Mouse (Mus musculus): ENCODE measurements at regions not wholly inside any gene's neighbourhood (a gene's known extent, or its start where the extent isn't known, plus 50 kb on each side); places are given as distances from the start of the nearest gene placed in this dataset.
A peak's percentile ranks its signal among the peaks of the same experiment; 100 is the strongest.
"Not testable (repeated sequence)": the region's sequence is repeated elsewhere in the genome, so short reads cannot be mapped to it uniquely, and the experiment has no call there.

GRCm38 (mm10) chr2:123655551-123655950, 434.2 kb upstream of the Sema6d start:
- no peak for DNase-seq (ENCODE audit: low spot score in 2 of 2)

GRCm38 (mm10) chr2:123688290-123689030, 401.3 kb upstream of the Sema6d start:
- DNase-seq (ENCODE audit: low spot score in 2 of 2): no peak

DNA sequence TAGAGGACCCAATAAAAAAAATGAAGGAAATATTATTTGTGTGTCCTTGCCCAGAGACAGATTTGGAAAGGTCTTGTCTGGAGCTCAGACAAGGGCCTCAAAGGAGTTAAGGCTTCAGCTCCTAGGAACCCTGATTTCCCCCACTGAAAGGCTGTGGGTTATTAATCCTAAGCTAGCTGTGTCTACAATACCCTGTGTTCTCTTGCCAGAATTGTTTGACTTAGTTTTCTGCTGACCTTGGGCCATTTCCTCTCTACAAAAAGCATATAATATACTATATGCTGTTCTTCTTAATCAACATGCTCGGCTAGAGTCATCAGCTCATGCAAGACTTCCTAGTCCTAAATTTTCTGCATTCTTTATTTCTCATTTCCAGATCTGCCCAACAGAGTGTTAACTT, 400.0 kb upstream of the Sema6d start:
- DNase-seq (ENCODE audit: low spot score in 2 of 2): no peak

- DNase-seq (ENCODE audit: low spot score in 2 of 2): no peak
These were observed 350.1 kb upstream of the Sema6d start for GRCm38 (mm10) chr2:123739688-123740087.

DNA sequence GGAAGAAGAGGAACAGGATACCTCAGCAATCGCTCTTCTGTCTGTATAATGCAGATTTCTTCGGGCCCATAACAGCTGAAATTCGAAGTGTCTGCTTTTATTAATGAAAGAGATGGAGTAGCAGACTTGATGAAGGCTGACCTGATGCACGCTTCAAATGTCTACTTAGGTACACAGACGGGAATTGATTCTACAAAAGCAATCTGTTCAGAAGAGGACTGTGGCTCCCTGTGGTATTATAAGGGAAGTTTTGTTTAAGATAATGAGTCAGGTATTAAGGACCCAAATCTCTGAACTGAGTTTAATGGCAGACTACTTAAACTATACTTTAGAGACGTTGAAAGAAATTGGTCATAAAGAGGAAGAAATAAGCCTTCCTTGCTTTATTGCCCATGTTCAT, 349.2 kb upstream of the Sema6d start:
- DNase-seq (ENCODE audit: low spot score in 2 of 2): no peak

- DNase-seq (ENCODE audit: low spot score in 2 of 2): no peak
These were observed 335.5 kb upstream of the Sema6d start for GRCm38 (mm10) chr2:123754220-123754619.

- DNase-seq (ENCODE audit: low spot score in 2 of 2): not testable (repeated sequence)
These were observed 334.9 kb upstream of the Sema6d start for GRCm38 (mm10) chr2:123754656-123755499.

DNA sequence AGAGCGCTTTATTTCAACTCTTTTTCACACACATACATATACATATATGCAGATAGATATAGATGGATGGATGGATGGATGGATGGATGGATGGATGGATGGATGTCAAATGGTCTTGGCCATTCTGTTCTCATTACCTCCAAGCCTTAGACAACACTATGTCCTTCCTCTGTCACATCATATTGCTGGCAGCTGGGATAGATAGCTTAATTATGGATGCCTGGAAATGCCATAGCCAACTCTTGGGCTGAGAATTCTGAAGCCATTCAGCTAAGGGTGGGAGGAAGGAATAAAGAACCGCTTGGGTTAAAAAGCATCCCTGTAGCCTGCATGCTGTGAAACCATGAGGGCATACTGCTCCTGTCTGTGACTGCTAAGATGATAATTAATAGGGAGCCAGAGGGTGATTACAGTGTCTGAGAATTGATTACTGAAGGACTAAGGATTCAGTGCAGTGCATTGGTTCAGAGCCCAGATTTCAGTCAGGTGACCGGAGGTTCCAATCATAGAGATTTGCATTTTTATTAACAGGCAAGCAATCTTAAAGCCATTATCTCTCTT, 290.5 kb upstream of the Sema6d start:
- no peak for DNase-seq (ENCODE audit: low spot score in 2 of 2)

DNA sequence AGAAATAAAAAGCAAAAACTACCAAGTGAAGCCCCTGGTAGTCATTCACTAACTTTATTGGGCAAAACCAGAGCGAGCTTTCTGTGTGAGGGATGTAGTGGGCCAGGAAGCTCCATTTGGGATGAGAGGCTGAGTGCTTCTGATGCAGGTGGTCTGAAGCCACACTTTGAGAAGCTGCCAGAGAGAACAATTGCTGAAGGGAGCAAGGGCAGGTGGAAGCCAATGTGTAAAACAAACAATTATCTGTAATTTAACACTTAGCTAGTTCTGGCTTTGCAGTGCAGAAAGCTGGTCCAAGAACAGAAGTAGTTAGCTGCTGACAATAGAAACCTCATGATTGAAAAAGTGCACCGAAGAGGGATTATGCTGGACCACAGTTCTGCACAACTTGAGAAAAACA, 284.1 kb upstream of the Sema6d start:
- peak; percentile 34 to 48 for DNase-seq (ENCODE audit: low spot score in 2 of 2)

GRCm38 (mm10) chr2:123806370-123806769, 283.4 kb upstream of the Sema6d start:
- peak in 1 of 2 experiments; percentile 15 for DNase-seq (ENCODE audit: low spot score in 2 of 2)

GRCm38 (mm10) chr2:123813182-123813949, 276.4 kb upstream of the Sema6d start:
- peak; percentile 44 to 51 for DNase-seq (ENCODE audit: low spot score in 2 of 2)

GRCm38 (mm10) chr2:123813950-123814337, 275.8 kb upstream of the Sema6d start:
- peak in 1 of 2 experiments; percentile 38 for DNase-seq (ENCODE audit: low spot score in 2 of 2)

- DNase-seq (ENCODE audit: low spot score in 2 of 2): no peak
These were observed 273.1 kb upstream of the Sema6d start for GRCm38 (mm10) chr2:123816627-123817026.

DNA sequence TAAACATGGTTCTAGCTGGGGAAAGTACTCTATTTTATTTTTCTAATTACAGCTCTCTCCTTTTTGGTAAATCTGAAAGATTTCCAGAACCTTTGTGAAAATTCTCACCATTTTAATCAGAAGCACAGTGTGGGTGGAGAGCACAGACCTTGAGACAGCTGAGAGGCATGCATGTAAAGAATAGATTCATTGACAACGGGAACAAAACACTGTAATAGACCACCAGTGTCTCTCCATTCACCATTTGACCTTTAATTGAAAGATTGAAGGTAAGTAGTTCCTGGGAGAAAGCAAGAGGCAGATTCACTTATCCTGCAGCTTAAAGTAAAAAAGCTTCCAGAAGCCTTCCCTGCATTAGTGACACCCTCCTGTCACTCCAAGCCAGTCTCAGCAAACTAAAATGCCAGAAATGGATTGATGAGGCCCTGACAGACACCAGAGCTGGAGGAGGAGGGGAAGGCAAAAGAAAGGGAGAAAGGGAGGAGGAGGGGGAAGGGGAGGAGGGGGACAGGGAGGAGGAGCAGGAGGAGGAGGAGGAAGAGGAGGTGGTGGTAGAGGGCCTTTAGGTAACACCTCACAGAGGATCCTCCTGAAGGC, 256.1 kb upstream of the Sema6d start:
- DNase-seq (ENCODE audit: low spot score in 2 of 2): no peak
